10 mouse cellular contexts compared by ENCODE assay signal in the genomic region with DNA sequence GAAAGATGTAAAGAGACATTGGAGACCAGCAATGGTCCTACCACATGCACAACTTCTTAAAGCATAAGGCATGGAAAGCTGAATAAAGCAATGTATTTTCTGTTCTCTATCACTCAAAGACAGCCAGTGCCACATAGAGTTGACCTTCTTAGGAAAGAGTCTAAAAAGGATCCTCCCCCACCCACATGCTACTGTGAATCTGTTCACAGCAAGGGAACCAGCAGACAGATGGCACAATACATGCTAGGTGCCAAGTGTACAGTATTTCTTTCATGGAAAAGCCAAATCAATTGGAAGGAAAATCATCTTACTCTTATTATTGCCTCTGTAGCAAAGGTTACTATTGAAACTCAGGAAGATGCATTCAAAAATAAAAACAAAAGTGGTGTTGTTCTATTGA.
DNase-seq lines count a peak whose midpoint lies in the region; ATAC-seq lines count a peak whose summit lies in the region.
"Had no signal": no experiment of that assay in that cellular context is flagged by ENCODE, and none has a peak within 500 bp of the region (broad histone marks: within the 10 kb centered on the region; RNA-seq: fewer than 3 reads in every experiment).

No protein-coding gene starts in this region.

- peak; percentile 84 for ATAC-seq in frontal cortex, adult (ENCODE audit: low TSS enrichment)
- ATAC-seq in megakaryocyte, adult 5-6 weeks (ENCODE audit: poor library complexity, severe bottlenecking) = no peak
- no peak for ATAC-seq in erythroid progenitor cell, adult 5-6 weeks (replicated peaks; ENCODE audit: low FRiP score, poor library complexity, severe bottlenecking)
- no peak for ATAC-seq in granulocyte monocyte progenitor cell, adult 5-6 weeks (replicated peaks; ENCODE audit: poor library complexity, severe bottlenecking)

- no peak for DNase-seq in frontal cortex, postnatal 25 days (ENCODE audit: low spot score in 2 of 2)
- DNase-seq in cerebellum, adult 11-12 months = peak; percentile 85
- peak; percentile 20 to 58 for DNase-seq in frontal cortex, postnatal 36 days (ENCODE audit: low spot score in 2 of 2)
- peak; percentile 31 to 54 for DNase-seq in left cerebral cortex, adult 9 months (ENCODE audit: low spot score in 2 of 2)
- DNase-seq: B cell, adult 2 months; lung, adult 18-20 months had no signal

Comparison
In these comparisons a context has a peak if more than half of its experiments do, and no peak if none do; other contexts are left out.
1. DNase-seq: peak in cerebellum, adult 11-12 months (single experiment), frontal cortex, postnatal 36 days (2 of 2) and left cerebral cortex, adult 9 months (2 of 2); none in frontal cortex, postnatal 25 days (0 of 2).